Mouse (Mus musculus) lung, embryonic 15.5 days (tissue): Measurements from ENCODE around the gene Gm10401. TPM values are rescaled to one million over a fixed set of nuclear protein-coding genes. Genes with fewer than 3 reads are reported as not detected.

Source experiments
- ATAC-seq: fragments of 200-750 bp; cut with Nextera tagmentation; 2 replicates; pipeline ENCODE4 v1.8.0; 2017; ENCODE audit warnings: moderate number of reproducible peaks, borderline replicate concordance; ENCODE audit not compliant: low FRiP score, low TSS enrichment; ENCODE audit errors: extremely low read depth
- H3K27ac ChIP-seq: fragments of 300-500 bp; sonication (generic); 2 replicates; pipeline ENCODE4 v1.5.1; 2015; ENCODE audit warnings: moderate library complexity, mild to moderate bottlenecking, inconsistent platforms
- H3K27me3 ChIP-seq: fragments of 300-500 bp; sonication (generic); 2 replicates; pipeline ENCODE4 v1.6.1; 2015; ENCODE audit warnings: inconsistent platforms
- H3K36me3 ChIP-seq: fragments of 300-500 bp; sonication (generic); 2 replicates; pipeline ENCODE4 v1.6.1; 2015; ENCODE audit warnings: inconsistent platforms
- H3K4me1 ChIP-seq: fragments of 300-500 bp; sonication (generic); 2 replicates; pipeline ENCODE4 v1.6.1; 2015; ENCODE audit warnings: inconsistent platforms
- H3K4me2 ChIP-seq: fragments of 300-500 bp; sonication (generic); 2 replicates; pipeline ENCODE4 v1.6.1; 2015; ENCODE audit warnings: inconsistent platforms, mild to moderate bottlenecking, moderate library complexity
- H3K4me3 ChIP-seq: fragments of 300-500 bp; sonication (generic); 2 replicates; pipeline ENCODE4 v1.5.1; 2015; ENCODE audit warnings: mild to moderate bottlenecking, inconsistent platforms
- H3K9ac ChIP-seq: fragments of 300-500 bp; sonication (generic); 2 replicates; pipeline ENCODE4 v1.6.1; 2015; ENCODE audit warnings: inconsistent platforms
- H3K9me3 ChIP-seq: fragments of 300-500 bp; sonication (generic); 2 replicates; pipeline ENCODE4 v1.6.1; 2016; ENCODE audit warnings: inconsistent platforms
- whole genome bisulfite sequencing: fragments of 180-500 bp; shearing (Covaris S2); methylation state at CpG from one replicate; pipeline ENCODE4 v1.1.7; 2015; 5-methylcytosine and 5-hydroxymethylcytosine counted together
- polyA plus RNA-seq: library from polyadenylated mRNA; unstranded; fragments of >200 nt; fragmentation: Nextera tagmentation; extraction: Ambion mirVana; gene quantifications from 2 replicates; pipeline ENCODE4 v1.2.1, GENCODE M21; 2015

The Gm10401 gene
- polyA plus RNA-seq, 1 experiment from 2014 or later: 26.9 TPM

- H3K4me1 ChIP-seq: peaks cover 16% of the 10 kb centered on the region
- H3K9ac ChIP-seq: peak overlapping the region; percentile 36; the same call in 1 of the 2 replicates
- 62% methylated on average over 6 of the region's 6 CpGs for WGBS
- peaks cover 16% of the 10 kb centered on the region for H3K36me3 ChIP-seq
- peak overlapping the region; percentile 96 for H3K4me2 ChIP-seq
- no peaks in the 10 kb centered on the region for H3K27me3 ChIP-seq
- no peaks in the 10 kb centered on the region for H3K9me3 ChIP-seq
- peak overlapping the region; percentile 84 for H3K4me3 ChIP-seq
- no peak overlapping the region for H3K27ac ChIP-seq
- ATAC-seq: no peak
Observed at GRCm38 (mm10) chr5:115133358-115134066, 35.4 kb upstream of the Gm10401 start.

DNA sequence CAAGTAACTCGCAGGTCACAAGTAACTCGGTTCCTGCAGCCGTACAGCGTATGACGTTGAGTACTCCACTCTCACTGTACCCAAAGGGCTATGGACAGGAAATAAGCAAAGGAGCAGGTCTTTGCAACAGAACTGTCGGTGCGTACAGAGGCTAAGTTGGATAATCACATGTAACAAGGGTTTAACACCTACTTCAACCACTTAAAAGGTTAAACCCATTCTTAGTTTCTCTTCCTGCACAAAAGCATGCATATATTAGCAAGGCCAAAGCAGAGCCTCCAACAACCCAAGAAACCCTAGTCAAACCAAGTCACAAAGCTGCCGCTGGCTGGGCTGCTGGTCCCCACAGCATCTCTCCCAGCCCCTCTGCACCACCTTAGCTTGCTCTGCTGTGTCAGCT lies 34.4 kb upstream of the Gm10401 start:
- Histone ChIP-seq H3K4me3 (no peak overlapping the region), H3K9me3 (no peaks in the 10 kb centered on the region), H3K4me1 (peaks cover 16% of the 10 kb centered on the region), H3K27me3 (no peaks in the 10 kb centered on the region), H3K27ac (no peak overlapping the region), H3K36me3 (peaks cover 25% of the 10 kb centered on the region), H3K9ac (no peak overlapping the region; the same call in 1 of the 2 replicates), H3K4me2 (no peak overlapping the region)
- 85% methylated on average over 8 of the region's 8 CpGs for WGBS
- no peak for ATAC-seq

DNA sequence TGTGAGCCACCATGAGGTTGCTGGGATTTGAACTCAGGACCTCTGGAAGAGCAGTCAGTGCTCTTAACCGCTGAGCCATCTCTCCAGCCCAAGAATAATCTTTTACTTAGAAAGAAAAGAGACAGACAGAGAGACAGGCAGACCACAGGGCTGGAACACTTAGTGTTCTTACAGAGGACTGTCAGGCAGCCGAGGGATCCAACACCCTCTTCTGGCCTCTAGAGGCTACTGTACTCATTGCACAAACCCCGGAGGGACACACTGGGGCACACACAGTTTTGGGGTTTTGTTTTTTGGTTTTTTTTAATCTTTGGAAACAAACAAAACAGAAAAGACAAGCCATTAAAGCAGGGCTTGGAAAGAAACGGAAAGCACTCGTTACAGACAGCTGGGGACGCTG lies 31.2 kb upstream of the Gm10401 start:
- Histone ChIP-seq H3K27me3 (no peaks in the 10 kb centered on the region), H3K36me3 (peaks cover 50% of the 10 kb centered on the region), H3K4me1 (peaks cover 27% of the 10 kb centered on the region), H3K9me3 (no peaks in the 10 kb centered on the region), H3K4me3 (no peak overlapping the region), H3K9ac (no peak overlapping the region), H3K27ac (no peak overlapping the region), H3K4me2 (no peak overlapping the region)
- WGBS: 85% methylated on average over 6 of the region's 6 CpGs
- ATAC-seq: no peak

- WGBS: 89% methylated on average over 22 of the region's 22 CpGs
- no peak for ATAC-seq
- Histone ChIP-seq H3K27me3 (no peaks in the 10 kb centered on the region), H3K9ac (no peak overlapping the region), H3K9me3 (no peaks in the 10 kb centered on the region), H3K4me2 (no peak overlapping the region), H3K36me3 (peaks cover 58% of the 10 kb centered on the region), H3K27ac (no peak overlapping the region), H3K4me1 (peaks cover 14% of the 10 kb centered on the region), H3K4me3 (no peak overlapping the region)
Observed at GRCm38 (mm10) chr5:115127421-115128179, 29.5 kb upstream of the Gm10401 start.

DNA sequence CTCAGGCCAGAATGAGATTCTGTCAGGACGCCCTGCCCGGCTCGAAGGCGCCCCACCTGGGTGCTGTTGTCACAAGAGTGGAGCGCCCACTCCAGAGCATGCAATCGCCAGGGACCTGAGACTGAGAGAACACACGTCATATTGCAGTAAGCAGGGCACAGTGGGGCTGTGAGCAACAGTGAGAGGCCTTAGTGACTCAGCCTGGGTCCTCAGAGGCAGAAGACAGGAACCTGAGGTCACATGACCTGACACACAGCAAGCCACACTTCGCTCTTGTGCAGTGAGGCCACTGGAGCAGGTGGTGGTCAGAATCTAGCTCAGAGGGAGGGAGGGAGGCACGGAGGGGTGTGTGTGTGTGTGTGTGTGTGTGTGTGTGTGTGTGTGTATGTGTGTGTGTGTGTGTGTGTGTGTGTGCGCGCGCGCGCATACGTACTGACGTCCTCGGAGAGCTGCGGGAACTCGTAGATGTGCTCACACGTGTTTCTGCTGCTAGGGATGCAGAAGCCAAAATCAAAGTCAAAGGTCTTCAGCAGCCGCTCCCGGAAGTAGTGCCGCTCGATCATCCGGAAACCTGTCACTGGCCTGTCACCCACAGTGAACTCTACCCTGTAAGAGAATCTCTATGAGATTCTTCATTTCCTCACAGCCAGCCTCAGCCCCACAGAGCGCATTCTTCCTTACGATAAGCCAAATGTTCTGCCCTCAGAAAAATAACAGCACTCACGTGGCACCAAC lies 28.6 kb upstream of the Gm10401 start:
- Histone ChIP-seq H3K4me2 (no peak overlapping the region), H3K27ac (no peak overlapping the region), H3K36me3 (peaks cover 58% of the 10 kb centered on the region), H3K4me3 (no peak overlapping the region), H3K9ac (no peak overlapping the region), H3K4me1 (peaks cover 11% of the 10 kb centered on the region), H3K27me3 (no peaks in the 10 kb centered on the region), H3K9me3 (no peaks in the 10 kb centered on the region)
- 83% methylated on average over 26 of the region's 28 CpGs for whole genome bisulfite sequencing
- no peak for ATAC-seq

DNA sequence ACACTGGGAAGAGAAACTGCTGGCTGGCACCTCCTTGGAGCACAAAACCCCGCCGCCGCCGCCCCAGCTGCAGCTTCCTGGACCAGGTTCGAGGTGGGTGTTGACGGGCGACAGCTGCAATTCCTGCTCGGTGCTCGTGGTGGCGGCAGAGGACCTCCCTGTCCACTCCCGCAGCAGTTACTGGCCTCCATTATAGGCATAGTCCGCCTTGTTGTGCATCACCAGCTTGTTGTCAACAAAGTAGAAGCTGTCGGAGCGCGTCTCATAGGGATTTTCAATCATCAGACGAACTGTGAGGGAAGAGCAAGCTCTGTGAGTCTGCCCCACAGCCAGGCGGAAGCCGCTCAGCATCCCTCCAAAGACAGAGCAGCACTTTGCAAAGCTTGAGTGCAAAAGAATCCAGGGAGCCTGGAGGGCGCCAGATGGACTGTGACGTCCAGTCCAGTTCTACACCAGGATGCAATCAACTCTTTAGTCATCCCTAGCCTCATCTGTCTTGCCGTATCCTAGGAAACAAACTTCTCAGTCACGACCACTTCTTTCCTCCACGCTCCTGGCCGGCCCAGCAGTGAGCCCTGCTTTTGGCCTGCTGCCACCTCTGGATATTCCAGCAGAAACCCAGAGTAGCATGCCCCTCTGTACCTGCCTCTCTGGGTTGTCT lies 27.2 kb upstream of the Gm10401 start:
- WGBS: 17% methylated on average over 24 of the region's 24 CpGs
- Histone ChIP-seq H3K4me2 (no peak overlapping the region; the same call in 1 of the 2 replicates), H3K36me3 (peaks cover 57% of the 10 kb centered on the region), H3K9ac (no peak overlapping the region), H3K27ac (no peak overlapping the region), H3K27me3 (no peaks in the 10 kb centered on the region), H3K9me3 (no peaks in the 10 kb centered on the region), H3K4me1 (peaks cover 11% of the 10 kb centered on the region), H3K4me3 (0 out of 2 replicates have a peak overlapping the region, but pooled peaks have one; percentile 2)
- peak; percentile 69; the same call in 1 of the 2 replicates for ATAC-seq

DNA sequence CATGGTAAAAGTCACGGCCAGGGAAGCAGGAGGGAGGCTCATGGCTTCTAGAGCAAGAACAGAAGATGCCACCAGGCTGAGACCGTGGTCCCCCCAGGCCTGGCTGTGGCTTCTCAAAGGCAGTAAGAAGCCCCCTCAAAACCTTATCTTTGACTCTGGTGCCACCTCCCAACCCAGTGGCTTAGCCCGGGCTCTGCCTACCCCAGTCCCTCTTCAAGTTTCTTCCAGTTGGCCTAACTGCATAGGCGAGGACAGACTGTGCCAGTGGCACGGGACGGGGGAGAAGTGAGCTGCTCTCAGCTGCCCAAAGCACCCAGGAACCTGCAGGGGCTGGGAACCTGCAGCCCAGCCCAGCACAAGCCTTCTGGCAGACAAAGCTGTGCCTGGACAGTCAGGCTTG lies 26.6 kb upstream of the Gm10401 start:
- no peaks in the 10 kb centered on the region for H3K9me3 ChIP-seq
- no peaks in the 10 kb centered on the region for H3K27me3 ChIP-seq
- 88% methylated on average over 6 of the region's 6 CpGs for WGBS
- no peak overlapping the region for H3K9ac ChIP-seq
- peaks cover 11% of the 10 kb centered on the region for H3K4me1 ChIP-seq
- no peak overlapping the region for H3K4me3 ChIP-seq
- H3K36me3 ChIP-seq: peaks cover 51% of the 10 kb centered on the region
- 0 out of 2 replicates have a peak, but pooled peaks have one; percentile 9 for ATAC-seq
- no peak overlapping the region for H3K27ac ChIP-seq
- no peak overlapping the region for H3K4me2 ChIP-seq

GRCm38 (mm10) chr5:115120978-115121377 lies 22.9 kb upstream of the Gm10401 start:
- Histone ChIP-seq H3K27me3 (no peaks in the 10 kb centered on the region), H3K4me3 (no peak overlapping the region), H3K4me1 (peaks cover 21% of the 10 kb centered on the region), H3K27ac (no peak overlapping the region), H3K9ac (no peak overlapping the region), H3K9me3 (no peaks in the 10 kb centered on the region), H3K36me3 (peaks cover 29% of the 10 kb centered on the region), H3K4me2 (no peak overlapping the region)
- ATAC-seq: no peak
- WGBS: 81% methylated on average over 5 of the region's 5 CpGs

DNA sequence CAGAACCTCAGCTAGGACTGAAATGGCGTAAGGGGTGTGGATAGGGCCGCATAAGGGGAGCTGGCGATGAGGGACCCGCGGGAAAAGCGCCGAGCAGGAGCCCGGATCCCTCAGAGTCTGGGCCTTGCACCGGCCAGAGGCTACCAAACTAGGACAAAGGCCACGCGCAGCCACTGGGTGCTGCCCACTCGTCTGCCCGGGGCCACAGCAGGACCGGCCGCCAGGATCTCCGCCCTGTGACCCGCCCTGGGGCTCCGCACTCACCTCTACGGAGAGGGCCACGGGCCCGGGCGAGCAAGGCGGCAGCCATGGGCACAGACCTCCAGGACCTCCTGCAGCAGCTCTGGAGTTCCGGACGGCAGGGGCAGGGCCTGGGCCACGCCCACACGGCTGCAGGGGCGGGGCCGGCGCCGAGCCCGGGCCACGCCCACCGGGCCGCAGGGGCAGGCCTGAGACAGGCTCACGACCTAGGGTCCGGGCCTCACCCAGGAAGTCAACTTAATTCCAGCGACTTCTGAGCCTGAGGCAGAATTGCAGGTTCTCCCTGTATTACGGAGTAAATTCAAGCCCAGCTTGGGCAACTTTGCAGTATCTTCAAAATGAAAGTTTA lies 21.0 kb upstream of the Gm10401 start, which contains the start of gene Acads:
Gene Acads (minus strand): TSS at position 386 of the 610 bp plus-strand sequence.
- ATAC-seq: peak; percentile 95
- peaks cover 20% of the 10 kb centered on the region for H3K36me3 ChIP-seq
- peak within 1 kb of the TSS; percentile 65 for H3K4me2 ChIP-seq

GRCm38 (mm10) chr5:115117467-115117866 lies 19.4 kb upstream of the Gm10401 start:
- 77% methylated on average over 13 of the region's 13 CpGs for WGBS
- no peak for ATAC-seq
- no peak overlapping the region for H3K4me3 ChIP-seq
- H3K4me2 ChIP-seq: no peak overlapping the region
- no peak overlapping the region for H3K27ac ChIP-seq
- no peaks in the 10 kb centered on the region for H3K27me3 ChIP-seq
- H3K9ac ChIP-seq: no peak overlapping the region
- H3K9me3 ChIP-seq: no peaks in the 10 kb centered on the region
- H3K4me1 ChIP-seq: peaks cover 10% of the 10 kb centered on the region; the same call in 1 of the 2 replicates
- H3K36me3 ChIP-seq: peaks cover 19% of the 10 kb centered on the region

More for the DNA sequence above, 21.0 kb upstream of the Gm10401 start, which contains the start of gene Acads:
- Histone ChIP-seq H3K9me3 (no peaks in the 10 kb centered on the region), H3K27ac (peak within 1 kb of the TSS; percentile 55), H3K27me3 (no peaks in the 10 kb centered on the region), H3K4me1 (peaks cover 10% of the 10 kb centered on the region; the same call in 1 of the 2 replicates), H3K4me3 (peak within 1 kb of the TSS; percentile 59), H3K9ac (peak within 1 kb of the TSS; percentile 72)
- WGBS: under 1% methylated on average over 39 of the region's 39 CpGs

GRCm38 (mm10) chr5:115116426-115116825 lies 18.3 kb upstream of the Gm10401 start:
- no peak overlapping the region for H3K9ac ChIP-seq
- no peak overlapping the region for H3K4me3 ChIP-seq
- H3K27ac ChIP-seq: no peak overlapping the region
- H3K9me3 ChIP-seq: no peaks in the 10 kb centered on the region
- no peak for ATAC-seq
- 76% methylated on average over 3 of the region's 3 CpGs for WGBS
- no peak overlapping the region for H3K4me2 ChIP-seq
- peaks cover 25% of the 10 kb centered on the region for H3K36me3 ChIP-seq
- H3K27me3 ChIP-seq: no peaks in the 10 kb centered on the region
- peaks cover 10% of the 10 kb centered on the region; the same call in 1 of the 2 replicates for H3K4me1 ChIP-seq
